Mouse (Mus musculus) bone marrow macrophage, adult 2 months (primary cell): Measurements from ENCODE around the gene Mxra7. TPM values are rescaled to one million over a fixed set of nuclear protein-coding genes. Genes with fewer than 3 reads are reported as not detected.

Source experiments
- H3K27ac ChIP-seq: 2 replicates; pipeline ENCODE4 v1.5.1; 2012; ENCODE audit warnings: low read depth, low read length; ENCODE audit not compliant: insufficient read depth
- H3K4me1 ChIP-seq: 2 replicates; pipeline ENCODE4 v1.6.1; 2012; ENCODE audit warnings: low read length; ENCODE audit not compliant: control insufficient read depth, insufficient read depth
- H3K4me3 ChIP-seq: 2 replicates; pipeline ENCODE4 v1.5.1; 2012; ENCODE audit warnings: mild to moderate bottlenecking, low read length, moderate library complexity; ENCODE audit not compliant: insufficient read depth
- CTCF ChIP-seq: IDR thresholded peaks from 2 replicates; pipeline ENCODE4 v1.5.1; 2012; ENCODE audit warnings: low read depth, mild to moderate bottlenecking, low read length, moderate library complexity
- POLR2A ChIP-seq: IDR thresholded peaks from 2 replicates; pipeline ENCODE4 v1.6.1; 2012; ENCODE audit warnings: mild to moderate bottlenecking, low read depth, low read length, borderline replicate concordance
- polyA plus RNA-seq: library from polyadenylated mRNA; stranded (reverse); fragments of >200 nt; gene quantifications from 2 replicates; pipeline ENCODE4 v1.2.4, GENCODE M21; 2012; ENCODE audit not compliant: missing spikeins, insufficient read depth, insufficient read length

The Mxra7 gene
- 0.72 and 1.2 TPM in 2 replicates for polyA plus RNA-seq

DNA sequence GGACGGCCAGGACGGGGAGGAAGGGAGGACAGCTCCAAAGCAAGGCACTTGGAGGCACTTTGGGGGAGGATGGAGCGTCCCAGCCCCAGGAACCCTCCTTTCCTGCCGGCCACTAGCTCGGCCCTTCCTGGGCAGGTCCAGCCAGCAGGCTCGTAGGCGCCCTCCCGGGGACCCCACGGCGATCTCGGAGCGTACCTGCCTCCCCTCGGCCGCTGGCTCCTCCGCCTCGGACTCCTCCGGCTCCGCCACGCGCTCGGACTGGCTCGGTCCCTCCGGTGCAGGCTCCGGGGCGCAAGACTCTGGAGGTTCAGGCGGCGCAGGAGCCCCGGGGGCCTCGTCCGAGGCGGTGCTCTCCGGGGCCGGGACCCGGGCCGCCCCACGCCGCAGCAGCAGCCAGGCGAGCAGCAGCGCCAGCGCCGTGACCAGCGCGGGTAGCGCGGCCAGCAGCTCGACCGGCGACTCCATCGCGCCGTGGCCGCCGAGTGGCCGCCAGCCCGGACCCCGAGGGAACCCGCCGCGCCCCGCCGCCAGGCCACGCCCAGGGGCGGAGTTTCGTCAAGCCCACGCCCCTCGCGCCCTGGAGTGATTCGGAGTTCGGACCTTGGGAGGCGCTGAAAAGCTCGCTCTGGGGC, at the start of gene Mxra7:
Gene Mxra7 (minus strand): TSS at position 513 of the 632 bp plus-strand sequence.
- Histone ChIP-seq H3K27ac (no peak within 1 kb of the TSS), H3K4me3 (peak within 1 kb of the TSS; percentile 46), H3K4me1 (peaks cover 4% of the 10 kb centered on the region)
- TF ChIP-seq POLR2A, result no peak
- no peak for TF ChIP-seq CTCF

- peaks cover 43% of the 10 kb centered on the region for H3K4me1 ChIP-seq
- no peak overlapping the region for H3K4me3 ChIP-seq
- no peak for TF ChIP-seq CTCF
- no peak for TF ChIP-seq POLR2A
- H3K27ac ChIP-seq, result peak overlapping the region; percentile 81
Observed at GRCm38 (mm10) chr11:116873987-116874386, 46.1 kb upstream of the Mxra7 start.

DNA sequence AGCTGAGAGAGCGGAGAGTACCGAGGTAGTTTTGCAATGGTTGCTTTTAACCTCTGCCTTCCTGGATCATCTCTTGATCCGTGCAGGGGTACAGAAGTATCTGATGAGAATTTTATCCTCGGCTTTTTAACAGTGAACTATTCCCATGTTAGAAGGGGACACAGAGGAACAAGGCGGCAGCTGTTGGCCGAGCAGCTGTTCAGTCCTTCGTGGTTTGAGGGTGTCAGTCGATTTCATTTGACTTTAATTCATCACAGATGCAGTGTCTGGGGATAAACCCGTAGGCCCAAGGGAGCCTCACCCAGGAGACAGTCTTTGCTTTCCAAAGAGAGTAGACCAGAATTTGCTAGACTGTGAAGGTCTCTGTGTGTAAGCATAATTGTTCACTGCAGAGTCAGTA, 43.7 kb upstream of the Mxra7 start:
- Histone ChIP-seq H3K4me3 (no peak overlapping the region), H3K4me1 (peaks cover 61% of the 10 kb centered on the region), H3K27ac (no peak overlapping the region)
- TF ChIP-seq POLR2A (no peak), CTCF (no peak)

GRCm38 (mm10) chr11:116869641-116870040, 41.8 kb upstream of the Mxra7 start:
- Histone ChIP-seq H3K4me1 (peaks cover 73% of the 10 kb centered on the region), H3K4me3 (peak overlapping the region; percentile 50), H3K27ac (peak overlapping the region; percentile 99)
- TF ChIP-seq POLR2A (no peak), CTCF (no peak)

- Histone ChIP-seq H3K4me3 (peak overlapping the region; percentile 50), H3K27ac (peak overlapping the region; percentile 99), H3K4me1 (peaks cover 69% of the 10 kb centered on the region)
- TF ChIP-seq CTCF (no peak), POLR2A (no peak)
Observed at GRCm38 (mm10) chr11:116869223-116869622, 41.4 kb upstream of the Mxra7 start.

GRCm38 (mm10) chr11:116868129-116868528, 40.3 kb upstream of the Mxra7 start:
- H3K4me3 ChIP-seq, result peak overlapping the region; percentile 50
- no peak for TF ChIP-seq POLR2A
- no peak for TF ChIP-seq CTCF
- H3K27ac ChIP-seq, result peak overlapping the region; percentile 99
- H3K4me1 ChIP-seq, result peaks cover 58% of the 10 kb centered on the region

DNA sequence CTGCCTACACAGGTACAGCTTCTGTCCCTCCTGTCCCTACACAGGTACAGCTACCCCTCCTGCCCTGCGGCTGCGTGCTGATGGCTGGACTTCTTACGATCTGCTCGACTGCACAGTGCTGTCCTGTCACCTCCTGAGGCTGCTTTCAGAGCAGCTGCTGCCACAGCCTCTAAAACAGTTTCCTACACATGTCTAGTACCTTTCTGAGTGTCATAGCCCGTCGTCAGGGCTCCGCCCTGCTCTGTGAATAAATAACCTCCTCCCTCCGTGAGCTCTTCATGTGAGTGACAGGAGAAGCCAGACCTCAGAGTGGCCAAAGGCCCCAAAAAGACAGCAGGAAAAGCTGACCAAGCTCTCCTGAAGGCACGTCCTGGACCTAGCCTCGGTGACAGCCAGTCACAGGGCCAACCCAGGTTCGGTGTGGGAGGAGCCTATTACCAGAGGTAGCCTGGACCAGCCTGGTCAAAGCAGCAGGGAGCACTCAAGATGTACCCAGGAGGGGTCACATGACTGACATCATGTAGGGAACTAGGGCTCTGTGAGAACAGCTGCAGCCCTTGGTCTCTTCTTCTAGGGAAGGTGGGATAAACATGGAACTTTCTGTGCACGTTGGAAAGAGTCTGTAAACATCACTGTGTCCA, 38.2 kb upstream of the Mxra7 start:
- TF ChIP-seq CTCF (no peak), POLR2A (no peak)
- H3K4me1 ChIP-seq, result peaks cover 45% of the 10 kb centered on the region
- H3K27ac ChIP-seq, result peak overlapping the region; percentile 99

GRCm38 (mm10) chr11:116864444-116864843, 36.6 kb upstream of the Mxra7 start:
- no peak overlapping the region for H3K27ac ChIP-seq
- no peak overlapping the region for H3K4me3 ChIP-seq
- no peak for TF ChIP-seq POLR2A
- no peak for TF ChIP-seq CTCF
- peaks cover 36% of the 10 kb centered on the region for H3K4me1 ChIP-seq

More for the DNA sequence above, 38.2 kb upstream of the Mxra7 start:
- H3K4me3 ChIP-seq, result no peak overlapping the region

GRCm38 (mm10) chr11:116857183-116857850, 29.5 kb upstream of the Mxra7 start:
- TF ChIP-seq POLR2A, result no peak
- no peak for TF ChIP-seq CTCF
- no peak overlapping the region for H3K27ac ChIP-seq
- H3K4me1 ChIP-seq, result peaks cover 12% of the 10 kb centered on the region
- no peak overlapping the region for H3K4me3 ChIP-seq

GRCm38 (mm10) chr11:116854279-116854678, 26.4 kb upstream of the Mxra7 start:
- Histone ChIP-seq H3K4me1 (peaks cover 12% of the 10 kb centered on the region), H3K4me3 (peak overlapping the region; percentile 92), H3K27ac (peak overlapping the region; percentile 97)
- TF ChIP-seq CTCF (no peak), POLR2A (no peak)
